Mouse (Mus musculus) neural tube, embryonic 14.5 days (tissue): ENCODE measurements around the gene Fbxo21. TPM values are rescaled to one million over a fixed set of nuclear protein-coding genes. Genes with fewer than 3 reads are reported as not detected.

Source experiments
- ATAC-seq: fragments of 200-750 bp; cut with Nextera tagmentation; 2 replicates; pipeline ENCODE4 v1.8.0; 2017; ENCODE audit warnings: low read depth, mild to moderate bottlenecking, moderate TSS enrichment, moderate library complexity
- H3K27ac ChIP-seq: fragments of 300-500 bp; sonication (generic); 2 replicates; pipeline ENCODE4 v1.5.1; 2014; ENCODE audit warnings: low read depth, mild to moderate bottlenecking, control low read depth, low read length, moderate library complexity, mixed read lengths
- H3K27me3 ChIP-seq: fragments of 300-500 bp; sonication (generic); 2 replicates; pipeline ENCODE4 v1.6.1; 2014; ENCODE audit warnings: low read length; ENCODE audit not compliant: control insufficient read depth, insufficient read depth
- H3K36me3 ChIP-seq: fragments of 300-500 bp; sonication (generic); 2 replicates; pipeline ENCODE4 v1.6.1; 2014; ENCODE audit warnings: low read length, mixed read lengths; ENCODE audit not compliant: control insufficient read depth, insufficient read depth
- H3K4me1 ChIP-seq: fragments of 300-500 bp; sonication (generic); 2 replicates; pipeline ENCODE4 v1.6.1; 2014; ENCODE audit warnings: low read length; ENCODE audit not compliant: control insufficient read depth, insufficient read depth
- H3K4me2 ChIP-seq: fragments of 300-500 bp; sonication (generic); 2 replicates; pipeline ENCODE4 v1.6.1; 2014; ENCODE audit warnings: mild to moderate bottlenecking, low read depth, low read length, control low read depth
- H3K4me3 ChIP-seq: fragments of 300-500 bp; sonication (generic); 2 replicates; pipeline ENCODE4 v1.5.1; 2014; ENCODE audit warnings: low read depth, low read length, control low read depth, mixed read lengths
- H3K9ac ChIP-seq: fragments of 300-500 bp; sonication (generic); replicated peaks from 2 replicates; pipeline ENCODE4 v1.6.1; 2014; ENCODE audit warnings: low read depth, mild to moderate bottlenecking, control low read depth, low read length, mixed read lengths
- H3K9me3 ChIP-seq: fragments of 300-500 bp; sonication (generic); 2 replicates; pipeline ENCODE4 v1.6.1; 2016; ENCODE audit warnings: low read length; ENCODE audit not compliant: control insufficient read depth
- WGBS: fragments of 180-500 bp; shearing (Covaris S2); extraction: QIAGEN DNeasy Blood & Tissue Kit; methylation state at CpG from one replicate; pipeline ENCODE4 v1.1.7; 2014; 5-methylcytosine and 5-hydroxymethylcytosine counted together
- polyA plus RNA-seq: library from polyadenylated mRNA; unstranded; fragments of >200 nt; fragmentation: Nextera tagmentation; extraction: Ambion mirVana; gene quantifications from 2 replicates; pipeline ENCODE4 v1.2.1, GENCODE M21; 2014

Gene Fbxo21
- polyA plus RNA-seq, 1 experiment from 2014 or later: 143 TPM

DNA sequence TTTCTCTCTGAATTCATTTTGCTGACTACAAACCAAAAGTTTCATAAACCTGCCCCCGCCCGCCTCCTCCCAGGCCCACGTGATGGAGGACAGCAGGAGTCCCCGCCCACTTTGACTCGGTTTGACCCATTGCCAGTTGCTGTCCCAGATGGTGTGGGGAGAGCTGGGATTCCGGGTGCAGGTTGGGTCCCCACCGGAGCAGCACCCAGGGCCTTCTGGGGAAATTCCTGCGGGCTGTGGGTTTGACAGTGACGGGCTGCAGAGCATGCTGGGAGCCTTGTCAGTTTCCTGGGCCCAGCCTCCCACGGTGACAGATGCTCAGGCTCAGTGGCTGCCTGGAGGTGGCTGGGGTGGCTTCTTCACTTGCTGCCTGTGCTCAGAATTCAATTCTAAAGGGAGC is 52.9 kb downstream of the Fbxo21 start:
- peak overlapping the region; percentile 20; the same call in 1 of the 2 replicates for H3K4me3 ChIP-seq
- no peaks in the 10 kb centered on the region for H3K9me3 ChIP-seq
- 3% methylated on average over 10 of the region's 10 CpGs for WGBS
- H3K27me3 ChIP-seq: peaks cover 40% of the 10 kb centered on the region
- no peak overlapping the region for H3K27ac ChIP-seq
- ATAC-seq: no peak
- peaks cover 22% of the 10 kb centered on the region; the same call in 1 of the 2 replicates for H3K4me1 ChIP-seq
- peak overlapping the region; percentile 39 for H3K4me2 ChIP-seq
- H3K9ac ChIP-seq: no peak overlapping the region
- H3K36me3 ChIP-seq: no peaks in the 10 kb centered on the region

DNA sequence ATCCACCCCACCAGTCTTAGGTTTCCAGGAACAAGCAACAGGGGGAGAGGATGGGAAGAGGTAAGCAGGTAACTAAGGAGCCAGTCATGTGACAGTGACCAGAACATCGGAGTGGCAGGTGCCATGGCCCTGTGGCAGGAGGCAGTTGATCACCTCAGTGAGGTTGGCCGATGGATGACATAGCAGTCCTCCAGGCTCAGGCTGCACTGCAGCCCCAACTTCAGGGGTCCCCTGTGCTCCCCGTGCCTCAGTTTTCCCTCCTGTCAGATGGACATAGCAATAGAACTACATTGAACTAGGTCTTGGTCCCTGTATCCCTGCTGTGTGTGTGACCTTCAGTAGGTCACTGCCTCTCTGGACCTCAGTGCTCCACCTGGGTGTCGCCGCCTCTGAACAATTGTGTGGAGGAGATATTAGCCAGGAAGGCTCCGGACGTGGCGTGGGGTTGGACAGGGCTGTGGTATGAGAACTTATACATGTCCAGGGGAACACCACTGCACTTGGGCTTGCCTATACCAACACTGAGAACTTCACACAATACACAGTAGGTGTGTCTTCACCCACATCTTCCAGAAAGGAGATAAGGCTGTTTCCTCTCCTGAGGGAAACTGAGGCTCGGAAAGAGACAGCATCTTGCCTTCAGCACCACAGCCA is 53.6 kb downstream of the Fbxo21 start:
- Histone ChIP-seq H3K27me3 (peaks cover 40% of the 10 kb centered on the region), H3K9ac (no peak overlapping the region), H3K4me3 (no peak overlapping the region), H3K4me2 (no peak overlapping the region), H3K4me1 (peaks cover 22% of the 10 kb centered on the region; the same call in 1 of the 2 replicates), H3K36me3 (no peaks in the 10 kb centered on the region), H3K9me3 (no peaks in the 10 kb centered on the region), H3K27ac (no peak overlapping the region)
- no peak for ATAC-seq
- 91% methylated on average over 9 of the region's 9 CpGs for WGBS

DNA sequence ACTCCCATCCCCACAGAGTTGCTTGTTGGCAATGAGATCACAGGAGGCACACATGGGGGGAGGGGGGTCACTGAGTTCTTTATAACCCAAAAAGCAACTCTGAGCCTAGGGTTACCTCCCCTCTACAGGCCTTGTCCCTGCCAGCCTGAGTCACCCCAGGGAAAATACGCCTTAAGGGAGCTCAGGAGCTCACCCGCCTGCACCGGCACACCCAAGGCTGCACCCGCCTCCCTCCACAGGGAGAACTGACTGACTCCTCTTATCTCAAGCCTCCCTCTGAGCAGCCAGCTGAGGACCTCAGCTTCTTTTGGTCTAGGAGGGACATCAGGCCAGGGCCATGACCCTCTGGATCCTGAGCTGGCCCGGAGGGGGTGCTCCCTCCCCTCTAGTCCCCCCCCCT is 54.5 kb downstream of the Fbxo21 start:
- peaks cover 38% of the 10 kb centered on the region for H3K27me3 ChIP-seq
- no peak overlapping the region for H3K9ac ChIP-seq
- H3K4me3 ChIP-seq: no peak overlapping the region
- H3K9me3 ChIP-seq: no peaks in the 10 kb centered on the region
- no peak overlapping the region for H3K27ac ChIP-seq
- H3K36me3 ChIP-seq: no peaks in the 10 kb centered on the region
- peaks cover 22% of the 10 kb centered on the region; the same call in 1 of the 2 replicates for H3K4me1 ChIP-seq
- no peak overlapping the region for H3K4me2 ChIP-seq
- ATAC-seq: no peak
- whole genome bisulfite sequencing: 55% methylated on average over 5 of the region's 5 CpGs

DNA sequence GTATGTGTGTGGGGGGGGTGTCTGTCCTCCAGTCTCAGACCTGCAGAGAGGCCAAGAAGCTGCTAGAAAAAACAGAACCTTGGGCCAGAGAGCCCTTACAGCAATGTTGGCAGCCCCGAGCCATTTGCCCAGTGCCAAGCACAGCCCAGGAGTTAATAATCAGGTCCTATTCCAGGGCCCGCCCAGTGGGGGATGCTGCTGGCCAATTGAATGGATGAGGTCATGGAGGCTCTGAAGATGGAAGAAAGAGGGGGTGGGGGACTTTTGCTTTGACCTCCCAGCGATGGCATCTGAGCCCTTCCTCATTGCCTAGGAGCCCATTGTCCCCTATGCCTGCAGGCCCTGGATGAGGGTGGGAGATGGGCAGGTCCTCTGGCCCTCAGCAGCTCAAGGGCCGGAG is 55.0 kb downstream of the Fbxo21 start:
- Histone ChIP-seq H3K27ac (no peak overlapping the region), H3K9me3 (no peaks in the 10 kb centered on the region), H3K4me2 (no peak overlapping the region), H3K27me3 (peaks cover 36% of the 10 kb centered on the region), H3K4me1 (peaks cover 17% of the 10 kb centered on the region; the same call in 1 of the 2 replicates), H3K36me3 (no peaks in the 10 kb centered on the region), H3K9ac (no peak overlapping the region), H3K4me3 (no peak overlapping the region)
- WGBS: 44% methylated on average over 4 of the region's 4 CpGs
- no peak for ATAC-seq

DNA sequence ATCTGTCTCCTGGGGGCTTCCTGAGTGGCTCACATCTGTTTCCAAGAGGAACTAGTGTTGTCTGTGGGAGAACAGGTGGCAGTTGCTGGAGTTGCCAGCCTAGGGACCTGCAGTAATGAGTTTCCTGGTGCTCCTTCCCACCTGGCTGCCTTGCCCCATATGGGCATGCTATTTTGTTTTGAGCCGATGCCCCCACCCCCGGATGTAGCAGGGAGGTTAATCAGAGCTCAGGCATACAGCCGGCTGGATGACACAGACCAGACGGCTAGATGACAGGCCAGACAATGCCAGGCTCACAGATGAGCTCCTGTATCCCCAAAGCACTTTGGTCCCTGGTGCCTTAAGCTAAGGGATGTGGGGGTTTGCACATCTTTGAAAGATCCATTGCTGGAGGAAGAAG is 56.8 kb downstream of the Fbxo21 start:
- H3K4me2 ChIP-seq: no peak overlapping the region
- H3K36me3 ChIP-seq: no peaks in the 10 kb centered on the region
- H3K4me1 ChIP-seq: peaks cover 11% of the 10 kb centered on the region; the same call in 1 of the 2 replicates
- no peak for ATAC-seq
- no peak overlapping the region for H3K9ac ChIP-seq
- no peak overlapping the region for H3K27ac ChIP-seq
- peaks cover 21% of the 10 kb centered on the region for H3K27me3 ChIP-seq
- no peak overlapping the region for H3K4me3 ChIP-seq
- no peaks in the 10 kb centered on the region for H3K9me3 ChIP-seq
- WGBS: 59% methylated on average over 4 of the region's 4 CpGs

DNA sequence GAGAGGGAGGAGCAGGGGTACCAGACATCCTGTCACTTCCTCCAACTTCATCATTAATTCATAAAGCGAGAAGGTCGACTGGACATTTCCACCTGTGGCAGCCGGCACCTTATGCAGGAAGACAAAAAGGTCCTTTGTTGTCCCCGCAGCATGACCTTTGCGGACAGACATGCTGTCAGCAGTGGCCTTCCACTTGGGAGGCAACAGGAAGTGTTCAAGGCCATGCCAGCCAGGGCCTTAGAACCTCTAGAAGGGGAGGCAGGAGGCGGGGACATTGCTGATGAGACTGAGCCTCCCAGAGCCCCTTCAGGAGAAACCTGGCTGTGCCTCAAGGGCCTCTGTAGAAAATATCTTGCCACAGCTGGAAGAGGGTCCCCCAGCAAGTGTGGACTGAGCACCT is 57.2 kb downstream of the Fbxo21 start:
- Histone ChIP-seq H3K9ac (no peak overlapping the region), H3K4me2 (no peak overlapping the region), H3K27ac (no peak overlapping the region), H3K4me1 (peaks cover 8% of the 10 kb centered on the region; the same call in 1 of the 2 replicates), H3K4me3 (no peak overlapping the region), H3K27me3 (peaks cover 17% of the 10 kb centered on the region), H3K36me3 (no peaks in the 10 kb centered on the region), H3K9me3 (no peaks in the 10 kb centered on the region)
- ATAC-seq: no peak
- 79% methylated on average over 6 of the region's 6 CpGs for WGBS

DNA sequence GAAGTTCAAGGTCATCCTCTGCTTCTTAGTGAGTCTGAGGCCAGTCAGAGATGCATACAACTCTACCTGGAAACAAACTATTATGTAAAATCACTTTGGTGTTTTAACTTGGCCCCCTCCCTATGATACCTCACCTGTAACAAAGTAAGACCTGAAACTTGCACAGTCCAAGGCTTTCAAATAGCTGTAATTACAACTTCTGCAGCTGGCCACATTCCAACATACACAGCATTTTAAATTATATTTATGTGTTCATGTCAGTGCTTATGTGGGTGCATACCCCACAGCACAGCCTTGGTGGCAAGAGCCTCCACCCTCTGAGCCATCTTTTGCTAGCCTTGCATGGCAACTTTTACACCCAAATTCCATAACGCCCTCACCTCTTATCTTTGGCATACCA is 58.1 kb downstream of the Fbxo21 start:
- peaks cover 8% of the 10 kb centered on the region; the same call in 1 of the 2 replicates for H3K4me1 ChIP-seq
- WGBS: 100% methylated on average over 1 of the region's 1 CpGs
- no peaks in the 10 kb centered on the region for H3K36me3 ChIP-seq
- no peak overlapping the region for H3K4me2 ChIP-seq
- H3K4me3 ChIP-seq: no peak overlapping the region
- no peak overlapping the region for H3K27ac ChIP-seq
- H3K9ac ChIP-seq: no peak overlapping the region
- no peaks in the 10 kb centered on the region for H3K9me3 ChIP-seq
- peaks cover 8% of the 10 kb centered on the region for H3K27me3 ChIP-seq
- no peak for ATAC-seq

DNA sequence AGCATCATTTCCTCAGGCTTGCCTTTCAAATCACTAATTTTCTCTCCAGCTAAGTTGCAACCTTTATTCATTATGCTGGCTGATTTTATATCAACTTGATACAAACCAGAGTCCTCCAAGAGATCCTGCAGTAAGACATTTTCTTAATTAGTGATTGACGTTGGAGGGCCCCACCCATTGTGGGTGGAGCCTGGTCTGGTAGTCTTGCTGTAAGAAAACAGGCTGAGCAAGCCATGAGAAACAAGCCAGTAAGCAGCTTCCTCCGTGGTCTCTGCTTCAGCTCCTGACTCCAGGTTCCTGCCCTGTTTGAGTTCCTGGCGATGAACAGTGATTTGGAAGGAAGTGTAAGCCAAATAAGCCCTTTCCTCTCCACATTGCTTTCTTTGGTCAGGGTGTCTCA is 59.3 kb downstream of the Fbxo21 start:
- Histone ChIP-seq H3K4me1 (peaks cover 8% of the 10 kb centered on the region; the same call in 1 of the 2 replicates), H3K9ac (no peak overlapping the region), H3K4me3 (no peak overlapping the region), H3K4me2 (no peak overlapping the region), H3K36me3 (no peaks in the 10 kb centered on the region), H3K27me3 (no peaks in the 10 kb centered on the region), H3K9me3 (no peaks in the 10 kb centered on the region), H3K27ac (no peak overlapping the region)
- ATAC-seq: no peak
- WGBS: 71% methylated on average over 3 of the region's 3 CpGs

DNA sequence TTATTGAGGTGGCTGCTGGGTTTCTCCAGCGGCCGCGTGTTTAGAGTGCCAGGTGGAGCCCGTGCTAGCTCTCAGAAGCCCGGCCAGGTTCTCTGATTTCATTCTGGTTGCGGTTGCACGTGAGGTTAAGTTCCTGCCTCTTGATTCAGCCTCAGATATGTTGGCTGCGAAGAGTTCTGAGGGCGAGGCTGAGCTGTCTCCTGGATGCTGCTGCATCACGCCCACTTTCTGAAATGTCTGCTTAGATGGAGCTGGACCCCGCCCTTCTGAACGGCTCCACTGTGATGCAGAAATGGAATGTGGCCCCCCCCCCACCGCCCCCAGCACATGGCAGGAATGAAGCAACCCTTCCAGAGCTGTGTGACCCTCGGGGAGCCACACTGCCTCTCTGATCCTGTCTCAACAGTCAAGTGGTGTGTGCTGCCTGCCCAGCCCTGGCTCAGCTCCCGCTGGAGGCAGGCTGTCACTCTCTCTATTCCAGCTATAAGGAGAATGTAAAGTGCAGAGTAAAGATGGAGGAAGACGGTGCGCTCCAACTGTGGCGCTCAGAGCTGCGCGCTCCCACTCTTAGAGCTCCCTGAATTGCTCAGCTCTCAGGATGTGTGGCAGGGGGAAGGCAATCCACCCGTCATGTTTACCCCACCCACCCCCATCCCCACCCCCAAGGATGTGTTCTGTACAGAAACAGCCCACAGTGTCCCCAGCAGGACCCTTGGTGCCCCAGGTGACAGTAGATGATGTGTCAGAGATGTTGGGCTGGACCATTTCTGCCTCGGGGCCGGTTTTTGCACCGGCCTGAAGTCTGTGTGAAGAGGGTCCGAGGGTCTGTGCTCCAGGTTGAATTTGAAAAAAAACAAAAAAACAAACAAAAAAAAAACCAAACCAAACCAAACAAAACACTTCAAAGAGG is 60.6 kb downstream of the Fbxo21 start:
- Histone ChIP-seq H3K27me3 (no peaks in the 10 kb centered on the region), H3K4me1 (peaks cover 8% of the 10 kb centered on the region; the same call in 1 of the 2 replicates), H3K4me2 (peak overlapping the region; percentile 27; the same call in 1 of the 2 replicates), H3K36me3 (no peaks in the 10 kb centered on the region), H3K27ac (peak overlapping the region; percentile 5; the same call in 1 of the 2 replicates), H3K4me3 (no peak overlapping the region), H3K9ac (0 out of 2 replicates have a peak overlapping the region, but pooled peaks have one; percentile 2), H3K9me3 (no peaks in the 10 kb centered on the region)
- ATAC-seq: peak; percentile 46; the same call in 1 of the 2 replicates
- WGBS: 43% methylated on average over 25 of the region's 25 CpGs
